Mouse (Mus musculus): ENCODE measurements at regions not wholly inside any gene's neighbourhood (a gene's known extent, or its start where the extent isn't known, plus 50 kb on each side); places are given as distances from the start of the nearest gene placed in this dataset.

DNA sequence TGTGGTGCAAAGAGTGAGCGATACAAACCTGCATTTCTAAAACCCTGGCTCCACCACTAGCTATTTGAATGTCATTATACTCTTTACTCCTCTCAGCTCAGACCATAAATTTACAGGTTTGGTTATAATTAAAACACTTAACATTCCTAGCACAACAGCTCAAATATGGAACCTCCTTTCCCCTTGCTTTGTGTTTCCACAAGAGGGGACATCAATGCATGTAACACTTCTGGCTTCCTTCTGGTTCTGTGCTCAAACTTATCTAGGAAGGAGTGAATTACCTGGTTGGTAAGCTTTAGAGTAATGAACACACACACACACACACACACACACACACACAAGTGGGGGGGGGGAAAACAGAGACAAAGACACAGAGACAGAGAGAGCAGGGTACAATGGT is 254.8 kb downstream of the Gm49356 start:
- no peak for TF ChIP-seq CTCF (IDR thresholded peaks at IDR 0.05; ENCODE audit: borderline replicate concordance, insufficient read depth, low read depth, low read length)
- no peak for TF ChIP-seq POLR2A (IDR thresholded peaks at IDR 0.05; ENCODE audit: borderline replicate concordance, insufficient read depth, low read length)
